Mouse (Mus musculus) intestine, embryonic 16.5 days (tissue): ENCODE measurements around the gene Cdc34. TPM values are rescaled to one million over a fixed set of nuclear protein-coding genes. Genes with fewer than 3 reads are reported as not detected.
A peak's percentile ranks its signal among the peaks of the same experiment; 100 is the strongest.

ENCODE experiments used
- ATAC-seq: fragments of 200-750 bp; cut with Nextera tagmentation; 2 replicates; pipeline ENCODE4 v1.8.0; 2017; ENCODE audit warnings: moderate TSS enrichment, moderate library complexity
- H3K27ac ChIP-seq: fragments of 300-500 bp; sonication (generic); 2 replicates; pipeline ENCODE4 v1.5.1; 2014; ENCODE audit warnings: mild to moderate bottlenecking, low read length
- H3K27me3 ChIP-seq: fragments of 300-500 bp; sonication (generic); replicated peaks from 2 replicates; pipeline ENCODE4 v1.6.1; 2014; ENCODE audit warnings: low read length, control low read depth, mixed read lengths; ENCODE audit not compliant: control insufficient read depth, insufficient read depth
- H3K36me3 ChIP-seq: fragments of 300-500 bp; sonication (generic); 2 replicates; pipeline ENCODE4 v1.6.1; 2014; ENCODE audit warnings: low read length, control low read depth; ENCODE audit not compliant: control insufficient read depth, insufficient read depth
- H3K4me1 ChIP-seq: fragments of 300-500 bp; sonication (generic); 2 replicates; pipeline ENCODE4 v1.6.1; 2014; ENCODE audit warnings: low read length, control low read depth, mixed read lengths; ENCODE audit not compliant: control insufficient read depth, insufficient read depth
- H3K4me2 ChIP-seq: fragments of 300-500 bp; sonication (generic); 2 replicates; pipeline ENCODE4 v1.6.1; 2014; ENCODE audit warnings: low read depth, low read length, control low read depth
- H3K4me3 ChIP-seq: fragments of 300-500 bp; sonication (generic); 2 replicates; pipeline ENCODE4 v1.5.1; 2014; ENCODE audit warnings: mild to moderate bottlenecking, low read length
- H3K9ac ChIP-seq: fragments of 300-500 bp; sonication (generic); 2 replicates; pipeline ENCODE4 v1.6.1; 2014; ENCODE audit warnings: low read depth, low read length
- H3K9me3 ChIP-seq: fragments of 300-500 bp; sonication (generic); 2 replicates; pipeline ENCODE4 v1.6.1; 2016; ENCODE audit warnings: low read length, control low read depth; ENCODE audit not compliant: control insufficient read depth
- WGBS: fragments of 180-500 bp; shearing (Covaris S2); extraction: QIAGEN DNeasy Blood & Tissue Kit; methylation state at CpG from one replicate; pipeline ENCODE4 v1.1.7; 2014; 5-methylcytosine and 5-hydroxymethylcytosine counted together
- polyA plus RNA-seq: library from polyadenylated mRNA; unstranded; fragments of >200 nt; fragmentation: Nextera tagmentation; extraction: Ambion mirVana; gene quantifications from 2 replicates; pipeline ENCODE4 v1.2.1, GENCODE M21; 2015

Gene Cdc34
- polyA plus RNA-seq, 1 experiment from 2014 or later = 128 TPM

DNA sequence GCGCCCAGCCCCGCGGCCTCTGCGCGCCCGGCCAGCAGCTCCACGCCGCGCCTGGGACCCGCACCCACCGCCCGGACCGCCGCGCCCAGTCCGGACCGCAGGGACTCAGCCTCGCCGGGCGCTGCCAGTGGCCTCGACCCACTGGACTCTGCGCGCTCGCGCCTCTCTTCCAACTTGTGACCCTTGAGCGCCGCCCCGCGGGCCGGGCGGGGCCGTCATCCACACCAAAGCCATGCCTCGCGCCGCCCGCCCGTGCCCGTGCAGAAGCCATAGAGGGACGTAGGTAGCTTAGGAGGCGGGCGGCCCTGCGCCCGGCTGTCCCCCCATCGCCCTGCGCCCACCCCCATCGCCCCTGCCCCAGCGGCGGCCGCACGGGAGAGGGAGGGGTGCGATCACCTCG is 53.4 kb downstream of the Cdc34 start:
- WGBS = 22% methylated on average over 41 of the region's 52 CpGs
- Histone ChIP-seq H3K4me3 (no peak overlapping the region), H3K4me1 (0 out of 2 replicates have a peak, but pooled peaks cover 2% of the 10 kb centered on the region), H3K9me3 (peaks cover 54% of the 10 kb centered on the region), H3K9ac (no peak overlapping the region), H3K4me2 (0 out of 2 replicates have a peak overlapping the region, but pooled peaks have one; percentile 6), H3K27me3 (no peaks in the 10 kb centered on the region), H3K27ac (no peak overlapping the region), H3K36me3 (peaks cover 64% of the 10 kb centered on the region)
- ATAC-seq = peak; percentile 41

GRCm38 (mm10) chr10:79736706-79737105 is 54.7 kb downstream of the Cdc34 start:
- WGBS = 93% methylated on average over 14 of the region's 14 CpGs
- Histone ChIP-seq H3K27ac (no peak overlapping the region), H3K27me3 (no peaks in the 10 kb centered on the region), H3K9ac (no peak overlapping the region), H3K4me3 (no peak overlapping the region), H3K4me1 (0 out of 2 replicates have a peak, but pooled peaks cover 2% of the 10 kb centered on the region), H3K36me3 (peaks cover 77% of the 10 kb centered on the region), H3K4me2 (no peak overlapping the region), H3K9me3 (peaks cover 61% of the 10 kb centered on the region)
- ATAC-seq = no peak

Other genes starting within 250 kb of the Cdc34 start
- gene Vmn2r83, start 213.5 kb upstream of the Cdc34 start, polyA plus RNA-seq = not detected in 2 replicates
- 140 and 145 TPM in 2 replicates for gene Plpp2, start 148.4 kb upstream of the Cdc34 start, polyA plus RNA-seq
- gene Mier2, start 127.0 kb upstream of the Cdc34 start, polyA plus RNA-seq = 36.7 and 38.4 TPM in 2 replicates
- not detected in 2 replicates for gene Theg, start 94.9 kb upstream of the Cdc34 start, polyA plus RNA-seq
- 0.02 and 0.07 TPM in 2 replicates for gene C2cd4c, start 68.2 kb upstream of the Cdc34 start, polyA plus RNA-seq
- gene Shc2, start 44.3 kb upstream of the Cdc34 start, polyA plus RNA-seq = 1.1 and 2.5 TPM in 2 replicates
- gene Odf3l2, start 36.5 kb upstream of the Cdc34 start, polyA plus RNA-seq = not detected in 2 replicates
- 27.4 and 31.8 TPM in 2 replicates for gene Madcam1, start 17.6 kb upstream of the Cdc34 start, polyA plus RNA-seq
- gene Tpgs1, start 12.8 kb upstream of the Cdc34 start, polyA plus RNA-seq = 56.8 and 64.4 TPM in 2 replicates
- 0.21 and 0.56 TPM in 2 replicates for gene Gzmm, start 6.8 kb downstream of the Cdc34 start, polyA plus RNA-seq
- gene Bsg, start 22.3 kb downstream of the Cdc34 start, polyA plus RNA-seq = 1,158 and 1,189 TPM in 2 replicates
- gene Hcn2, start 34.4 kb downstream of the Cdc34 start, polyA plus RNA-seq = 0.04 TPM in 1 of 2 replicates, not detected in the other
- gene Polrmt, start 64.4 kb downstream of the Cdc34 start, polyA plus RNA-seq = 38.8 and 40.5 TPM in 2 replicates
- 0.26 TPM in 1 of 2 replicates, not detected in the other for gene Fgf22, start 72.9 kb downstream of the Cdc34 start, polyA plus RNA-seq
- gene Rnf126, start 84.8 kb downstream of the Cdc34 start, polyA plus RNA-seq = 39.7 and 56.6 TPM in 2 replicates
- 15.1 and 16.6 TPM in 2 replicates for gene Fstl3, start 95.1 kb downstream of the Cdc34 start, polyA plus RNA-seq
- gene Prss57, start 108.8 kb downstream of the Cdc34 start, polyA plus RNA-seq = 0.07 and 0.11 TPM in 2 replicates
- 44.1 and 44.8 TPM in 2 replicates for gene Palm, start 111.4 kb downstream of the Cdc34 start, polyA plus RNA-seq
- gene Misp, start 138.8 kb downstream of the Cdc34 start, polyA plus RNA-seq = 204 and 210 TPM in 2 replicates
- gene Ptbp1, start 172.2 kb downstream of the Cdc34 start, polyA plus RNA-seq = 295 and 302 TPM in 2 replicates
- gene Prtn3, start 192.3 kb downstream of the Cdc34 start, polyA plus RNA-seq = 2.7 and 2.8 TPM in 2 replicates
- gene Plppr3, start 192.4 kb downstream of the Cdc34 start, polyA plus RNA-seq = 25.5 and 28.2 TPM in 2 replicates
- 0.42 and 2.4 TPM in 2 replicates for gene Elane, start 204.1 kb downstream of the Cdc34 start, polyA plus RNA-seq
- not detected in 2 replicates for gene Cfd, start 208.7 kb downstream of the Cdc34 start, polyA plus RNA-seq
- 34.1 and 37.2 TPM in 2 replicates for gene Med16, start 226.7 kb downstream of the Cdc34 start, polyA plus RNA-seq
- gene Gm26602, start 228.7 kb downstream of the Cdc34 start, polyA plus RNA-seq = 2.1 and 7.8 TPM in 2 replicates
- gene Kiss1r, start 234.8 kb downstream of the Cdc34 start, polyA plus RNA-seq = 0.68 and 0.69 TPM in 2 replicates
- gene R3hdm4, start 239.0 kb downstream of the Cdc34 start, polyA plus RNA-seq = 105 and 116 TPM in 2 replicates
- 19.4 and 22.1 TPM in 2 replicates for gene Arid3a, start 244.8 kb downstream of the Cdc34 start, polyA plus RNA-seq